Mouse (Mus musculus) cerebellum, adult 2 months (tissue): ENCODE data around the gene Fmnl2. TPM values are rescaled to one million over a fixed set of nuclear protein-coding genes. Genes with fewer than 3 reads are reported as not detected.

ENCODE experiments used
- DNase-seq, 2 experiments: peaks; one replicate each; pipeline ENCODE4 v3.0.0; 2021
- H3K27ac ChIP-seq: fragments of 200-500 bp; 2 replicates; pipeline ENCODE4 v1.5.1; 2012; ENCODE audit warnings: low read length, control low read depth, inconsistent platforms; ENCODE audit not compliant: insufficient read depth
- H3K27me3 ChIP-seq: fragments of 200-500 bp; 2 replicates; pipeline ENCODE4 v1.6.1; 2012; ENCODE audit warnings: inconsistent platforms, mild to moderate bottlenecking, low read length, moderate library complexity; ENCODE audit not compliant: control insufficient read depth, insufficient read depth
- H3K4me1 ChIP-seq: fragments of 200-500 bp; 2 replicates; pipeline ENCODE4 v1.6.1; 2011; ENCODE audit warnings: low read length; ENCODE audit not compliant: control insufficient read depth, insufficient read depth
- H3K4me3 ChIP-seq: fragments of 200-500 bp; replicated peaks from 2 replicates; pipeline ENCODE3; 2011; ENCODE audit warnings: mild to moderate bottlenecking, low read depth, low read length, control low read depth; ENCODE audit not compliant: insufficient read depth
- CTCF ChIP-seq: fragments of 200-500 bp; IDR thresholded peaks from 2 replicates; pipeline ENCODE4 v1.5.1; 2011; ENCODE audit warnings: low read depth, mild to moderate bottlenecking, control low read depth, low read length, moderate library complexity, borderline replicate concordance; ENCODE audit not compliant: insufficient read depth
- POLR2A ChIP-seq: fragments of 200-500 bp; IDR thresholded peaks from 2 replicates; pipeline ENCODE4 v1.6.1; 2011; ENCODE audit warnings: low read length, control low read depth, borderline replicate concordance; ENCODE audit not compliant: insufficient read depth
- WGBS: fragments of 180-500 bp; shearing (Covaris S2); methylation state at CpG from one replicate; pipeline ENCODE4 v1.1.7; 2018; 5-methylcytosine and 5-hydroxymethylcytosine counted together
- polyA plus RNA-seq: library from polyadenylated mRNA; depleted of rRNA; stranded (reverse); fragments of >200 nt; gene quantifications from 2 replicates; pipeline ENCODE4 v1.2.3, GENCODE M21; 2012

The Fmnl2 gene
- polyA plus RNA-seq, 1 experiment, result 25.3 TPM

DNA sequence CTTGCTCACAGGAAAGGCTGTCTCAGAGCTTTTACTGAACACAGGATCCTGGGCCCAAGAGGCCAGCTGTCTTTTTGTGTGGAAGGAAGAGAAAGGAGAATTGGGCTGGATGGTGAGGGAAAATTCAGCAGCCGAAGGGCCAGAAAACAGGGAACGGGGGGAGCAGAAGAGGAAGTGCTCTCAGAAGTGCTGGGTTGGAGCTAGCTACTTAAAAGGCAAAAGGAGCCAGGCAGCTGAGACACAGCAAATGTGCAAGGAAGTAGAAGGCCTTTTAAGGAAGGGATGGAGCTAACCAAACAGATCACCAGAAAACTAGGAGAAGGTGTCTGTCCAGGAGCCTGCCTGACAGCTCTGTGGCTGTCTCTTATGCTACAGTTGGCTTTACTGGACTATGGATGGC lies 103.0 kb downstream of the Fmnl2 start:
- Histone ChIP-seq H3K27me3 (no peaks in the 10 kb centered on the region), H3K4me3 (no peak overlapping the region), H3K27ac (no peak overlapping the region), H3K4me1 (peaks cover 24% of the 10 kb centered on the region)
- DNase-seq, result no peak
- no peak for TF ChIP-seq POLR2A
- TF ChIP-seq CTCF, result no peak
- 82% methylated on average over 2 of the region's 2 CpGs for WGBS

DNA sequence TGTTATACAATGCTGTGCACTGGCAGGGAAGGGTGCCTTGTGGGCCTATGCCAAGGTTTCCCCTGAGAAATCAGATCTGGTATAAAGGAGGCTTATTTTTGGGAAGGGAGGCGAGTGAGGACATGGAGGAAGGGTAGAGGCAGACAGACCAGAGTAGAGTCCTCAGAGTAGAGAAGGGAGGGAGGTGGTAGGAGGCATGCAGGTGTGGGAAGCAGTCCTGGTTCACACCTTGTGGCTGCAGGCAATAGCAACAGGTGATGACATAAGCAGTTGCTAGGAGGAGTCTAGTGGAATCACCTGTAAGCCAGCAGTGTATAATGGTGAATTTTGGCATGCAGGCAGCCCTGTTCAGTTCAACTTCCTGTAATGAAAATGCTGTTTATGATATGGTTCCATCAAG lies 105.8 kb downstream of the Fmnl2 start:
- TF ChIP-seq POLR2A (no peak), CTCF (no peak)
- Histone ChIP-seq H3K4me1 (peaks cover 40% of the 10 kb centered on the region), H3K27ac (no peak overlapping the region), H3K27me3 (no peaks in the 10 kb centered on the region), H3K4me3 (no peak overlapping the region)
- WGBS, result 48% methylated on average over 1 of the region's 1 CpGs
- DNase-seq, result no peak

DNA sequence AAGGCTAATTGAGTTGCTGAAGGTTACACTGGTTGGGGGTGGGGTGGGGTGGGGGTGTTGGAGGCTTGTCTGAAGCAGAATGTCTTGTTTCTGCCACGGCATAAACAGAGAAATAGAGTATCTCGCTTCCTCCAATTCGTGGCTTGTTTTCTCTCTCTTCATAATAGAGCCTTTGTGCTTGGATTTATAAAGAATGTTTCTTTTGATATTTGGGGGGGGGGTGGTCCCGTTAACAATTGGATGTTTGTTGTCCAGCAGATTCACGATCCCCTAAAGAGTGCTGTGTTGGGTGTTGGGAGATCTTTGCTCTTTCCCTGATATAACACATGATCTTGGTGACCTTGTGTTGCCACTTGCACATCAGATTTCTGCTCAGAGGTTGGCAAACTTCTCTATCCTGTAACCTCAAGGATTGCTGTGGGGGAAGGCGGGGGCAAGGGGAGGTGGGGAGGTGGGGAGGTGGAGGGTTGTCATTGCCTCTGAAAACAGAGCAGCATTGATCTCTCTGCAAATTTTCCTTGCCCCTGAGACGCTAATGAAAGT lies 106.8 kb downstream of the Fmnl2 start:
- Histone ChIP-seq H3K4me3 (no peak overlapping the region), H3K27ac (no peak overlapping the region), H3K4me1 (peaks cover 40% of the 10 kb centered on the region), H3K27me3 (no peaks in the 10 kb centered on the region)
- 83% methylated on average over 7 of the region's 7 CpGs for WGBS
- TF ChIP-seq CTCF (no peak), POLR2A (no peak)
- no peak for DNase-seq

DNA sequence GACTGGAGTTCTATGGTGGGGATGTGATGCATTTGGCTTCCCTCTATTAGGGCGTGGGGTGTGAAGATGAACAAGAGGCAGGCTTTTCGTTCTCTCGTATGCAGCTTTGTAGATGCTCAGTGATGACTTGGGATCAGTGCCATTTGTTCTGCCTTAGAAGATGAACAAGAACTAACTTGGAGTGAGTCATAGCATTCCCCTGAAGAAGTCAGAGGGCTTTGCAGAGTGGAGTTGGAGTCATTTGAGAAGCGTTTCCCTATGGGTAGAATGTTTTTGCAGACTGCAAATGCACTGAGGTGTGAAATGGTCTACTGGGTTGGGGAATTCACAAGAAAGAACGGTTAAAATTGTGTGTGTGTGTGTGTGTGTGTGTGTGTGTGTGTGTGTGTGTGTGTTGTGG lies 108.6 kb downstream of the Fmnl2 start:
- 74% methylated on average over 5 of the region's 5 CpGs for WGBS
- no peak for TF ChIP-seq POLR2A
- TF ChIP-seq CTCF, result no peak
- H3K27ac ChIP-seq, result no peak overlapping the region

DNA sequence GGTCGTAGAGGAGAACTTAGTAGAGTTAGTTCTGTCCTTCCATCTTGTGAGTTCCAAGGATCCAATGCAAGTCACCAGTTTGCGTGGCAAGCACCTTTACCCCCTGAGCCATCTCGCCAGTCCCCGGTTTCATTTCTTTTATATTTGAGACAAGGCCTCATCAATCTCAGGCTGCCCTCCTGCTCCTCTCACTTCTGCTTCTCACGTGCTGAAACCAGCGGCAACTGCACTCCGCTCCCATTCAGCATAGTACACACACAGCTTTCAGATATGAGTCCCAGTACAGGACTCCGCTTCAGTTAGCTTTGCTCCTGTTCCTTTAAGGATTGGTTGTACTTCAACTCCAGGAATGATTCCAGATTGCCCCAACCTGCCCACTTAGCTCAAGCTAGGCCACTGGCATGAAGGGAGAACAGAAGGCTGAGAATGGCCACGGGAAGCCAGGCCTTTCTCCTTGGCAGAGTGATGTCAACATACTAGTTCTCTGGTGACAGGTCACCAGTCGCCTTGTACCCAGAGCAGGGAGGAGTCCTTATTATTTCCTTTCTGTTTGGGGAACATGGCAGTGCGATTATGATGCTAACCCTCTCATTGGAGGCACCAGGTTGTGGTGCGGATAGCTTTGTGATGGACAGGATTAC lies 109.3 kb downstream of the Fmnl2 start:
- 62% methylated on average over 12 of the region's 12 CpGs for WGBS
- H3K4me3 ChIP-seq, result no peak overlapping the region
- peak; percentile 60 to 80 for DNase-seq

More for the DNA sequence above, 108.6 kb downstream of the Fmnl2 start:
- H3K4me3 ChIP-seq, result no peak overlapping the region
- H3K27me3 ChIP-seq, result no peaks in the 10 kb centered on the region
- H3K4me1 ChIP-seq, result peaks cover 35% of the 10 kb centered on the region; the same call in 1 of the 2 replicates
- DNase-seq, result no peak

DNA sequence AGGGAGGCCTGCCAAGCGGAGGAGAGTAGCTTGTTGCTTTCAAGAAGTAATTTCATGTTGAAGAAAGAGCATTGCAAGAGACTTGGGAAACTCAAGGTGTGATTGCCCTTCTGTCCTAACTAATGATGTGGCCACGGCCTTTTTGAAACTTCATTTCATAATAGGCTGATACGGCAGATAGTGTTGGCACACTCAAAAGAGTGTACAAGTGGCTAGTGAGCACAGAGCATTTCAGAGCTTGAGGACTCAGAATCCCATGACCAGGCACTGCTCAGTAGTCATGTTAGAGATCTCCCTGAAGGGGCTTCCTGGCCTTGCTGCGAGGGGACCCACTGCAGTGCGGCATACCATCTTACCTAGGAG lies 109.8 kb downstream of the Fmnl2 start:
- DNase-seq, result no peak
- TF ChIP-seq CTCF (no peak), POLR2A (no peak)
- 85% methylated on average over 5 of the region's 5 CpGs for WGBS
- Histone ChIP-seq H3K4me1 (peaks cover 35% of the 10 kb centered on the region; the same call in 1 of the 2 replicates), H3K27ac (peak overlapping the region; percentile 61), H3K4me3 (no peak overlapping the region), H3K27me3 (no peaks in the 10 kb centered on the region)

More for the DNA sequence above, 109.3 kb downstream of the Fmnl2 start:
- Histone ChIP-seq H3K27me3 (no peaks in the 10 kb centered on the region), H3K4me1 (peaks cover 35% of the 10 kb centered on the region; the same call in 1 of the 2 replicates), H3K27ac (peak overlapping the region; percentile 61)
- TF ChIP-seq CTCF (no peak), POLR2A (no peak)

DNA sequence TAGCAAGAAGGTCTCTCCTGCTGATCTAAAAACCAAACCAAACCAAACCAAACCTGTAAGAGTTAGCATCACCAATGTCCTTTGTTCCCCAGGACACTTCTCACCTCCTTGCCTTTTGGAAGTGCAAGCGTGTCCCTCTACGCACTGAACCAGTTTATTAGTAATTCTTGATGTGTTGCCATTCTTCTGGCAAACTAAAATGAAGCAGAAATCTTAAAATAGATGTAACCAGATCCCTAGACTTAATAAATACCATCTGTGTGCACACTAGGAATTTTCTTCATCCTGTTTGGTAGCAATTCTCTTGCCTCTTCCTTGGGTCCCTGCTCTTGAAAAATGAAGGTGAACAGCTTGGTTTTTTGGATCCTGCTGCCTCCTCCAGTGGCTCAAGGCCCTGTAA lies 111.2 kb downstream of the Fmnl2 start:
- Histone ChIP-seq H3K4me1 (peaks cover 32% of the 10 kb centered on the region; the same call in 1 of the 2 replicates), H3K27me3 (no peaks in the 10 kb centered on the region), H3K27ac (no peak overlapping the region), H3K4me3 (no peak overlapping the region)
- WGBS, result 44% methylated on average over 2 of the region's 2 CpGs
- no peak for DNase-seq
- TF ChIP-seq POLR2A (no peak), CTCF (no peak)

DNA sequence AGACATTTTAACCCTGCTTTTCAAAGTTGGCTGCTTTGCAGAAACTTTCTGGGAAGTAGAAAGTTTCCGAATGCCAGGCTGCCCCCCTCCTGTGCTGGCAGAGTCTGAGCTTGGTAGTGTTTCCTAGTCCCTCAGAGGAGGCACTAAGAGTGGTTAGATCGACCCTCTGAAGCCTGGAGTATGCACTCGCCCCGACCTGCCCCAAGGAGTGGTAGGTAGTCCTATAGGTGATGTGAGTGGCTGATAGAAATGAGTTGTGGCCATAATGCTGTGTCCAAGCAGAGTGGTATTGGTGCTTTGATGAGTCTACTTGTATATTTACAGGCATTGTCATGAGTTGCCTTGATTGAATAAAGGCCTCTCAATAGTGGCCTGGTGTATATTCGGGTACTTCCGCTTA lies 116.4 kb downstream of the Fmnl2 start:
- Histone ChIP-seq H3K4me3 (no peak overlapping the region), H3K27ac (no peak overlapping the region), H3K27me3 (no peaks in the 10 kb centered on the region), H3K4me1 (peaks cover 8% of the 10 kb centered on the region; the same call in 1 of the 2 replicates)
- TF ChIP-seq CTCF, result no peak
- no peak for TF ChIP-seq POLR2A
- 78% methylated on average over 6 of the region's 6 CpGs for WGBS
- DNase-seq, result no peak
